Comparison of ENCODE assay signal across 28 mouse cellular contexts in the genomic region with DNA sequence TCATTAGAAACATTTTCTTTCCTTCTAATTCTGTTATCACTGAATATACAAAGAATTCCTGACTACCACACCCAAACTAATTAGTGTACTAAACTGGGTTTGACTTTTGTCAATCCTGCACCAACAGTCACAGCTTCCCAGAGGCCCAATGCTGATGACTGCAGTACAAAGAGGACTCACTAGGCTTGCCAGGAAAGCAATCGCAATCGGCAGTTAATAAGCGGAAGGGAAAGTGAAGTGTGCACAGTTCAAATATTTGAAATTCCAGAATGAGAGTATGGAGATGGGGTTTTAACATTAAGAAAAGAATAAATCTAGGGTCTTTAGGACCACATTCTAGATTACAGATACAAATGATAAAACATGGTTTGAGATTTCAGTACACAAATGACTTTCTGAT. TPM values are rescaled to one million over a fixed set of nuclear protein-coding genes. Genes with fewer than 3 reads are reported as not detected.
A peak's percentile ranks its signal among the peaks of the same experiment; 100 is the strongest.
DNase-seq lines count a peak whose midpoint lies in the region; ATAC-seq and TF ChIP-seq lines count a peak whose summit lies in the region.
"Had no signal": no experiment of that assay in that cellular context is flagged by ENCODE, and none has a peak within 500 bp of the region (broad histone marks: within the 10 kb centered on the region; RNA-seq: fewer than 3 reads in every experiment).

No protein-coding gene starts in this region.

- WGBS in kidney, postnatal 0 days = 57% methylated on average over 3 of the region's 3 CpGs
- 74% methylated on average over 3 of the region's 3 CpGs for WGBS in kidney, embryonic 16.5 days
- 41% methylated on average over 3 of the region's 3 CpGs for WGBS in lung, embryonic 15.5 days
- 73% methylated on average over 3 of the region's 3 CpGs for WGBS in forebrain, embryonic 12.5 days

- no peak for ATAC-seq in kidney, postnatal 0 days (replicated peaks; ENCODE audit: low FRiP score, low read depth)
- no peak for ATAC-seq in kidney, embryonic 16.5 days (ENCODE audit: low FRiP score, low TSS enrichment)
- peak; percentile 52; the same call in 1 of the 2 replicates for ATAC-seq in lung, embryonic 15.5 days (ENCODE audit: borderline replicate concordance, extremely low read depth, low FRiP score, low TSS enrichment)
- no peak for ATAC-seq in forebrain, embryonic 12.5 days (ENCODE audit: low FRiP score)
- ATAC-seq: activated CD4-positive, CD25-positive, alpha-beta regulatory T cell, adult 4 months; intestine, postnatal 0 days had no signal

- peak; percentile 55 for DNase-seq in kidney, postnatal 0 days (ENCODE audit: low spot score)
- DNase-seq in lung, postnatal 14 days = no peak
- DNase-seq in lung, postnatal 10 days = peak; percentile 33
- DNase-seq in embryo, embryonic 9.5 days (ENCODE audit: extremely low spot score) = no peak
- DNase-seq: adrenal gland, adult 8-10 months; B cell, adult 2 months; cerebellum, adult 11 months; cerebellum, adult 9-10 months; cerebellum, postnatal 36 days; gastrocnemius, postnatal 10 days; kidney, adult 9 months; kidney, postnatal 25 days; left cerebral cortex, postnatal 4 days; midbrain, embryonic 14.5 days; right cerebral cortex, postnatal 14 days; thymus, postnatal 14 days had no signal

- H3K9me3 ChIP-seq in kidney, postnatal 0 days (replicated peaks; ENCODE audit: low read length) = no peaks in the 10 kb centered on the region
- no peaks in the 10 kb centered on the region for H3K9me3 ChIP-seq in kidney, embryonic 16.5 days (ENCODE audit: low read length)
- H3K9me3 ChIP-seq in lung, embryonic 15.5 days = no peaks in the 10 kb centered on the region
- no peaks in the 10 kb centered on the region for H3K9me3 ChIP-seq in forebrain, embryonic 12.5 days
- H3K9me3 ChIP-seq: embryonic facial prominence, embryonic 13.5 days; heart, embryonic 10.5 days; heart, embryonic 15.5 days; stomach, embryonic 15.5 days had no signal

- H3K27me3 ChIP-seq in kidney, postnatal 0 days (ENCODE audit: insufficient read depth, low read length) = no peaks in the 10 kb centered on the region
- H3K27me3 ChIP-seq in kidney, embryonic 16.5 days (ENCODE audit: insufficient read depth, low read length) = no peaks in the 10 kb centered on the region
- no peaks in the 10 kb centered on the region for H3K27me3 ChIP-seq in lung, embryonic 15.5 days
- H3K27me3 ChIP-seq in forebrain, embryonic 12.5 days = no peaks in the 10 kb centered on the region
- H3K27me3 ChIP-seq: embryonic facial prominence, embryonic 13.5 days; heart, embryonic 15.5 days; stomach, embryonic 15.5 days had no signal

- H3K27ac ChIP-seq in kidney, postnatal 0 days = no peak overlapping the region
- H3K27ac ChIP-seq in kidney, embryonic 16.5 days (ENCODE audit: low read length) = no peak overlapping the region
- H3K27ac ChIP-seq in lung, embryonic 15.5 days = peak overlapping the region; percentile 66; the same call in 1 of the 2 replicates
- H3K27ac ChIP-seq in forebrain, embryonic 12.5 days = no peak overlapping the region
- H3K27ac ChIP-seq: embryonic facial prominence, embryonic 13.5 days; heart, embryonic 10.5 days; heart, embryonic 15.5 days; hindbrain, embryonic 14.5 days; liver, embryonic 14.5 days; stomach, embryonic 15.5 days had no signal

- H3K4me3 ChIP-seq in kidney, postnatal 0 days (replicated peaks; ENCODE audit: low read depth, low read length) = no peak overlapping the region
- H3K4me3 ChIP-seq in kidney, embryonic 16.5 days (ENCODE audit: low read length) = no peak overlapping the region
- H3K4me3 ChIP-seq in lung, embryonic 15.5 days = no peak overlapping the region
- no peak overlapping the region for H3K4me3 ChIP-seq in forebrain, embryonic 12.5 days (replicated peaks)
- H3K4me3 ChIP-seq: embryonic facial prominence, embryonic 13.5 days; erythroblast, embryonic 14.5 days; heart, embryonic 10.5 days; heart, embryonic 15.5 days; stomach, embryonic 15.5 days had no signal

- no peaks in the 10 kb centered on the region for H3K4me1 ChIP-seq in kidney, postnatal 0 days (replicated peaks; ENCODE audit: insufficient read depth, low read length)
- H3K4me1 ChIP-seq in kidney, embryonic 16.5 days (ENCODE audit: insufficient read depth, low read length) = no peaks in the 10 kb centered on the region
- H3K4me1 ChIP-seq in lung, embryonic 15.5 days = peaks cover 6% of the 10 kb centered on the region; the same call in 1 of the 2 replicates
- H3K4me1 ChIP-seq in forebrain, embryonic 12.5 days = no peaks in the 10 kb centered on the region
- H3K4me1 ChIP-seq: embryonic facial prominence, embryonic 13.5 days; heart, embryonic 10.5 days; heart, embryonic 15.5 days; stomach, embryonic 15.5 days had no signal

- no peak overlapping the region for H3K9ac ChIP-seq in kidney, postnatal 0 days (ENCODE audit: low read depth, low read length)
- H3K9ac ChIP-seq in kidney, embryonic 16.5 days (replicated peaks; ENCODE audit: low read length) = no peak overlapping the region
- no peak overlapping the region for H3K9ac ChIP-seq in lung, embryonic 15.5 days
- H3K9ac ChIP-seq in forebrain, embryonic 12.5 days = no peak overlapping the region
- H3K9ac ChIP-seq: embryonic facial prominence, embryonic 13.5 days; heart, embryonic 15.5 days; hindbrain, embryonic 14.5 days; liver, embryonic 14.5 days; stomach, embryonic 15.5 days had no signal

- 0 out of 2 replicates have a peak, but pooled peaks cover 22% of the 10 kb centered on the region for H3K36me3 ChIP-seq in kidney, postnatal 0 days (ENCODE audit: insufficient read depth, low read length)
- peaks cover 19% of the 10 kb centered on the region for H3K36me3 ChIP-seq in kidney, embryonic 16.5 days (ENCODE audit: insufficient read depth, low read length)
- H3K36me3 ChIP-seq in lung, embryonic 15.5 days = peaks cover 39% of the 10 kb centered on the region
- H3K36me3 ChIP-seq in forebrain, embryonic 12.5 days (replicated peaks) = peaks cover 53% of the 10 kb centered on the region

- TF ChIP-seq CTCF in kidney, postnatal 0 days (IDR thresholded peaks at IDR 0.05; ENCODE audit: low read depth) = no peak

- no peak overlapping the region for H3K4me2 ChIP-seq in kidney, postnatal 0 days (ENCODE audit: low read length)
- H3K4me2 ChIP-seq in kidney, embryonic 16.5 days (replicated peaks; ENCODE audit: low read depth, low read length) = no peak overlapping the region
- H3K4me2 ChIP-seq in lung, embryonic 15.5 days = no peak overlapping the region
- H3K4me2 ChIP-seq in forebrain, embryonic 12.5 days = no peak overlapping the region
- H3K4me2 ChIP-seq: embryonic facial prominence, embryonic 13.5 days; heart, embryonic 15.5 days; hindbrain, embryonic 14.5 days; stomach, embryonic 15.5 days had no signal

RNA-seq across cellular contexts. Expression of a gene that starts 23.6 kb away (rescaled TPM):
- 14.1 and 17.3 TPM in 2 replicates for polyA plus RNA-seq in kidney, postnatal 0 days (2015; fragmentation: Nextera tagmentation; extraction: Ambion mirVana)
- polyA plus RNA-seq in kidney, embryonic 16.5 days (2015; fragmentation: Nextera tagmentation; extraction: Ambion mirVana) = 29.1 and 39.4 TPM in 2 replicates
- polyA plus RNA-seq in lung, embryonic 15.5 days (2015; fragmentation: Nextera tagmentation; extraction: Ambion mirVana) = 23.4 and 25.6 TPM in 2 replicates
- 39.7 and 56.7 TPM in 2 replicates for polyA plus RNA-seq in forebrain, embryonic 12.5 days (2016; fragmentation: Nextera tagmentation; extraction: Ambion mirVana)

Comparison
In these comparisons a context has a peak if more than half of its experiments do, and no peak if none do; other contexts are left out.
1. DNase-seq: peak in kidney, postnatal 0 days (single experiment) and lung, postnatal 10 days (single experiment); none in lung, postnatal 14 days (single experiment) and embryo, embryonic 9.5 days (single experiment).